Mouse (Mus musculus) gastrocnemius, adult 2 months (tissue): ENCODE results near the gene Ints11. TPM values are rescaled to one million over a fixed set of nuclear protein-coding genes. Genes with fewer than 3 reads are reported as not detected.

Experiments used
- DNase-seq: peaks from one replicate; pipeline ENCODE4 v3.0.0; 2022
- H3K27ac ChIP-seq: fragments of 200-600 bp; 2 replicates; pipeline ENCODE4 v1.8.1; 2022; ENCODE audit warnings: mild to moderate bottlenecking
- H3K4me3 ChIP-seq: fragments of 200-600 bp; 2 replicates; pipeline ENCODE4 v1.8.1; 2022; ENCODE audit warnings: mild to moderate bottlenecking, moderate library complexity
- CTCF ChIP-seq: fragments of 200-600 bp; IDR thresholded peaks from 2 replicates; pipeline ENCODE4 v1.8.1; 2022; ENCODE audit warnings: antibody characterized with exemption, mild to moderate bottlenecking, moderate library complexity
- intact Hi-C: fragments of 180-260 bp; cut with DNase I; formaldehyde crosslinking; loops from one replicate; pipeline ENCODE4 v1.15.1; 2025
- total RNA-seq, 2 experiments: library from RNA; stranded (reverse); gene quantifications; 2 replicates each; pipeline ENCODE4 v1.2.3; 2021

Gene Ints11
- total RNA-seq, 2 experiments from 2014 or later = 14.9 to 17.3 TPM

DNA sequence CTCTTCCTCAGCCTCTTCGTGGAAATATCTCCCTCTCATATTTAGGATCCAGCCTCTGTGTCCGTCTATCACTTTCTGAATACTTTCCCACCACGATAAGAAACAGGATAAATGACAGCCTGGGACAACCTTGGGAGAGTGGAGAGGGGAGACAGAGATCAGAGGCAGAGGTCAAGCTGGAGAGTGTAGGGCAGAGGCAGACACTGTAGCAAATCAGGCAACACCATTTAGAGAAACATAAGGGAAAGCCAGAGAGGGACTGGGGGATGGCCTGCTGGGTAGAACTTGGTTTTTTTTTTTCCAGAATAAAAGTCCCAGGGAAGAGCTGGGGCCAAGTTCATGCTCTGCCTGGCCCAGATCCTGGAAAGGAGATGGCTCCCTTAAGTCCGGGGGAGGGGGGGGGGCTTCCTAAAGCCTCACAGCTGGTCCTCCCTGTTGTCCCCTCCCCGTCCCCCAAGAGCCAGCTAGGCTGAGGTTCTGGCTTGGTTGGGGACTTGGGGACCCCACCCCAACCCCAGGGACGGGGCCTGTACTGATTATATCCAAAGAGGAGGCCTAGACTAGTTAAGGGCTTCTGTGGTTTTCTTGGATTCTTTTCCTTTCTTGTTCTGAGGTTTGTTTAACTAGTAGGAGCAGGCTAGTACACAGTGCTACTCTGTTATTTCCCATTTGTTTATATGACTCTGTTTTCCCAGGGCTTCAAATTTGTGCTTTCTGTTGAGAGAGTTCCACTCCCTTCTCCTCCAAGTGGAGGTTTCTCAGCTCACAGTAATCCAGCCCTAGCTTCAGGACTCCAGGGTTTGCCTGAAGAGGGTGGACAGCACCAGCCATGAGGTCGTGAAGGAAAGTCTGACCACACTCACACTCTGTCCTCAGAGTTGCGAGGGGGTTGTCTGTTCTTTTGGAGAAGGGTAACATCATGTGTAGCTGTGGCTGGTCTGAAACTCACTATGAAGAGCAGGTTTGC is 30.9 kb upstream of the Ints11 start:
- TF ChIP-seq CTCF = no peak

DNA sequence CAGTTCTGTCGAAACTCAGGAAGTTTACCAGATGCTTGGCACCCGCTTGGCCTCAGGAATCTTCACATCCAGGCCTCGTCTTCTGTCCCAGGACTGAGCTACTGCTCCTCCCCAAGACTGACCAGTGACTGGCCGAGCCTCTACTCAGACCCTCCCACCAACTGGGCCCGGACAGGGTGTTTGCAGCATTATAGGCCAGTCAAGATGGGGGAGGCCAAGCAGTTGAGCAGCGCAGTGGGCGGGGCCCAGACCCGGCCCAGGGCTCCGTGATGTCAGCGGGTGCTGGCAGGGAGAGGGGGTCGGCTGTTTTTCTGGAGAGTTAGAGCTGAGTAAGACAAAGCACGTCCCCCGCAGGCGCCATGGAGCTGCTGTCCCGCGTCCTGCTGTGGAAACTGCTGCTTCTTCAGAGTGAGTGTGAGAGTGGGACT is 29.8 kb upstream of the Ints11 start, which contains the start of gene Mxra8:
Gene Mxra8 (plus strand): TSS at position 198 of the 428 bp plus-strand sequence.
- intact Hi-C loops = loop anchor here (10.0 kb wide), 1 partner anchor 105 kb away; the partner anchor contains the start of gene Ube2j2
- DNase-seq = peak; percentile 94
- H3K27ac ChIP-seq = peak within 1 kb of the TSS; percentile 96
- peak within 1 kb of the TSS; percentile 68 for H3K4me3 ChIP-seq
- TF ChIP-seq CTCF = no peak

More for the DNA sequence above, 30.9 kb upstream of the Ints11 start:
- DNase-seq = peak; percentile 80
- peak overlapping the region; percentile 96 for H3K27ac ChIP-seq
- intact Hi-C loops = loop anchor here (10.0 kb wide), 1 partner anchor 106 kb away; the partner anchor contains the start of gene Ube2j2
- H3K4me3 ChIP-seq = peak overlapping the region; percentile 68

DNA sequence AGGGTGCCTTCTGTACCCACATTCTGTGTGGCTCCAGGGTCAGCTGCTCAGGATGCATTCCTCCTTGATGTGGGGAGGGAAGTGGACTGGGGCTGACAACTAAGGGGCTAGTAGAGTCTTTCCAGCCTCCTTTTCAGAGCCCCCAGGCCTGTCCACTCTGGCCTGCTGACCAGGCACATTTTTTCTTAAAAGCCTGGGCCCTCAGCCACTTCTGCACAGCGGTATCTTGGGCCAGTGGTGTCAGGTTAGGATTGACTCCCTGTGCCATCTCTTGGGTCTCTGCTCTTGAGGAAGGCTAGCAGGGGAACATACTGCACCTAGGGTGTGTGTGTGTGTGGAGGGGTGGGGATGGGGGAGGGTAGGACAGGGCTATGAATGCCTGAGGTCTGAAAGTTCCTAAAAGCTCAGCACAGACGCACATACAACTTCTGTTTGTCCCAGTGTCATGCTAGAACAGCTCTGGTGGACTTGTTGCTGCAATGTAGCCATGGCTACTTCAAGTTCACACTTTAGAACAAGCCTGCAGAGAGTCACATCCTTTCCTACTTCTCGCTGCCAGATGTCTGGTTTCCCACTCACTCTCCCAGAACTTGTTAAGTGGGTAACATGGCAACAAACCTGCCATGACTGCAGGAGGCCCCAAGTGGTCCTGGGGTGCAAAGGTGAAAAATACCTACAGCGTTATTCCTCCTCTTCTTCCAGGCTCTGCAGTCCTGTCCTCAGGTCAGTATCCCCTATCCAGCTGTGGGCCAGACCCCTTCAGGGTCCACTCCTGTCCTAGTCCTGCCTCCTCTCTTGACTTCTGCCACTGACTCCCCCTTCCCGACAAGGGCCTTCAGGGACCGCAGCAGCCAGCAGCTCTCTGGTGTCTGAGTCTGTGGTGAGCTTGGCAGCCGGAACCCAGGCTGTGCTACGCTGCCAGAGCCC is 29.0 kb upstream of the Ints11 start:
- peak overlapping the region; percentile 96 for H3K27ac ChIP-seq
- H3K4me3 ChIP-seq = peak overlapping the region; percentile 68
- no peak for TF ChIP-seq CTCF
- intact Hi-C loops = no loop called here
- peak; percentile 74 for DNase-seq

DNA sequence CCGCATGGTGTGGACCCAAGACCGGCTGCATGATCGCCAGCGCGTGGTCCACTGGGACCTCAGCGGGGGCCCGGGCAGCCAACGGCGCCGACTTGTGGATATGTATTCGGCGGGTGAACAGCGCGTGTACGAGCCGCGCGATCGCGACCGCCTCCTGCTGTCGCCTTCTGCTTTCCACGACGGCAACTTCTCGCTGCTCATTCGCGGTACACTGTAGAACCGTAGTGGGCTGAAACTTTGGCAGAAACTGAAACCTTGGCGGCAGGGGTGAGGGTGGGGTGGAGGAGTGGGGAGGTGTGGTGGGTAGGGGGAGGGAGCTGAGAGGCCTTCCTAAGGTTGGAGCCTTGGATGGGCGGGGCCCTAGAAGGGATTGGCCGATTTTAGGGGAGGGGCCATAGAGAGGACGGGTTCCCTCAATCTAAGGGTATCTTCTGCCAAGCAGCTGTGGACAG is 28.3 kb upstream of the Ints11 start:
- Histone ChIP-seq H3K4me3 (peak overlapping the region; percentile 68), H3K27ac (peak overlapping the region; percentile 96)
- TF ChIP-seq CTCF = peak; percentile 50
- intact Hi-C loops = no loop called here
- peak; percentile 79 for DNase-seq

DNA sequence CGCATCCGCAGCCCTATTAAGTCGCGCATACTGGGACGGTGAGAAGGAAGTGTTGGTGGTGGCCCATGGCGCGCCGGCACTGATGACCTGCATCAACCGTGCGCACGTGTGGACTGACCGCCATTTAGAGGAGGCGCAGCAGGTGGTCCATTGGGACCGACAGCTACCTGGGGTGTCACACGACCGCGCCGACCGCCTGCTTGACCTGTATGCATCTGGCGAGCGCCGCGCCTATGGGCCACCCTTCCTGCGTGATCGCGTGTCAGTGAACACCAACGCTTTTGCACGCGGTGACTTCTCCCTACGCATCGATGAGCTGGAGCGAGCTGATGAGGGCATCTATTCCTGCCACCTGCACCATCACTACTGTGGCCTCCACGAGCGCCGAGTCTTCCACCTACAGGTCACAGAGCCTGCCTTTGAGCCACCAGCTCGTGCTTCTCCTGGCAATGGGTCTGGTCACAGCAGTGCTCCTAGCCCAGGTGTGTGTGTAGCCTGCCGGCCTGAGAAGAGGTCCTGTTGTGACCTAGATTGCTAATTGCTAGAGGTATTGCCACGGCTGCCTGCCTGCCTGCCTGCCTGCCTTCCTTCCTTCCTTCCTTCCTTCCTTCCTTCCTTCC is 27.6 kb upstream of the Ints11 start:
- Histone ChIP-seq H3K4me3 (peak overlapping the region; percentile 68), H3K27ac (peak overlapping the region; percentile 96)
- DNase-seq = peak; percentile 24
- intact Hi-C loops = no loop called here
- no peak for TF ChIP-seq CTCF

DNA sequence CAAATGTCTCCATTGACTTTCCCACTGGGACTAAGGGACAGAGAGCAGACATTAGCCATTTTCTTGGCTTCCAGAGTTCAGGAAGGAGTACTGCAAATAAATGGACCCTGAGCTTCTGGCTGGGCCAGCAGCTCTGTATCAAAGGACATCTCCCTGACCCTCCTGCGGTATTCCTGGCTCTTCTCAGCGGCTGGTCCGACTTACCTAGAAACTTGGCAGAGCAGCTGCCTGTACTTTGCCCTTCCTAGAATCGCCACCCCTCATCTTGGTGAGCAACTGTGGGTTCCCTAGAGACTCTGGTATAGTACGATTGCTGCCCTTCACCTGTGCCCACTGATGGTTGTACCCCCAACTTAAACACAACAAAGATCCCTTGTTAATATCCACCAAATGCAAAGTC is 26.1 kb upstream of the Ints11 start:
- intact Hi-C loops = no loop called here
- Histone ChIP-seq H3K4me3 (no peak overlapping the region), H3K27ac (no peak overlapping the region)
- TF ChIP-seq CTCF = no peak
- no peak for DNase-seq

DNA sequence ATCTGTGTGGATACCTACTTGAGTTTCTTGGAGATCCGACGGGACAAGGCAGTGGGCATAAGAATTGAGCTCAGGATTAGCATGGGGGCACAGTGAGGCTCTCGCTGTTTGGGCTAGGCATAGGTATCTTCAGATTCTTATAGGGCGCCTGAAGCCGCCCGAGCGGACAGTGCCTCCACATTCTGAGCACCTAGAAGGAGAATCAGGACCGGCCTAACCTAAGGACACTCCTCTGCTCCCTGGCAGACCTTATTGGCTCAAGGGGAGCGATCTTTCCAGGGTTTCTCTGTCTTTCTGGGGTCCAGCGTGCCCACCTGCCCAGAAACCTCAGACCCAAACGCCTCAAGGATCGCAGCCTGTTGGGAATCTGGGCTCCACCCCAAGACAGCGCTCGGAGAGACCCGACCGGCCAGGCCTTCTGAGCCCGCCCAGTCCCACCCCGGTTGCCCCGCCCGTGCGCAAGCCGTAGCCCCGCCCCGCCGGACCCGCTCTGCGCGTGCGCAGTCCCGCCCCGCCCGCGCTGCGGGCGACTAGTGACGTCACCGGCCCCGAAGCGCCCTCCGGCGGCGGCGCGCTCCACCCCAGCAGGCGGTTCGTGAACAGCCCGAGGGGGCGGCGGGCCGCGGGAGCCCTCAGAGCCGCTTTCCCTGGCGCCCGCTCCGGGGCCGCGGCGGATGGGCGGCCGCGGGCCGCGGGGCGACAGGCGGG is 22.3 kb upstream of the Ints11 start, which contains the start of gene Dvl1:
Gene Dvl1 (plus strand): TSS at position 532 of the 708 bp plus-strand sequence.
- Histone ChIP-seq H3K4me3 (peak within 1 kb of the TSS; percentile 94), H3K27ac (peak within 1 kb of the TSS; percentile 98)
- peak; percentile 64 for TF ChIP-seq CTCF
- DNase-seq = peak; percentile 97
- intact Hi-C loops = loop anchor here (2.0 kb wide), 2 partner anchors 14 to 46 kb away; no protein-coding TSS in a partner anchor

DNA sequence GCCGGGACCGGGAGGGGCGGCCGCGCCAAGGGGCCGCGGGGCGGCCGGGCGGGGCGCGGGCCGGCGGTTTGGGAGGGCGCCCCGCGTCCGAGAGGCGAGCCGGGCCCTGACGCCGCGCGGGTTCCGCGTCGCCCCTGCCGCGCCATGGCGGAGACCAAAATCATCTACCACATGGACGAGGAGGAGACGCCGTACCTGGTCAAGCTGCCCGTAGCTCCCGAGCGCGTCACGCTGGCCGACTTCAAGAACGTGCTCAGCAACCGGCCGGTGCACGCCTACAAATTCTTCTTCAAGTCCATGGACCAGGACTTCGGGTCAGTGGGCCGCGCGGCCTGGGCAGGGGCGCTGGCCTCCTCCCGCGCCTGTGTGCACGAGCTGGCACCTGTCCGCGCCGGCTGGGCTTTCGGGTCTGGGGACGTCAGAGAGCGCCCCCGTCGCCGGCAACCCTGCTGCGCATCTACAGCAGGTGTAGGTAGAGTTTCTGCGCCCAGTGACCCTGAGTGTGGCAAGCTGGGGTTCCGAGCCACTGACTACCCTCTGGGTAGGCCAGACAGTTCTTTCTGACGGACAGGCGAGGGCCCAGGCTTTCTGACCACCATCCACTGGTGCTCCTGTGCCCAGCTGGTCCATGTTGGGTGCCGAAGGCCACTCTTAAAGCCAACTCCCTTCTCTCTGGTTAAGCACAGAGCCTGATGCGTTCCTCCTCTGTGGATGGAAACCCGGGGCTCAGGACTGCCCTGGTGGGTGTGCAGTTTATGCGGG is 21.6 kb upstream of the Ints11 start:
- DNase-seq = peak; percentile 80

DNA sequence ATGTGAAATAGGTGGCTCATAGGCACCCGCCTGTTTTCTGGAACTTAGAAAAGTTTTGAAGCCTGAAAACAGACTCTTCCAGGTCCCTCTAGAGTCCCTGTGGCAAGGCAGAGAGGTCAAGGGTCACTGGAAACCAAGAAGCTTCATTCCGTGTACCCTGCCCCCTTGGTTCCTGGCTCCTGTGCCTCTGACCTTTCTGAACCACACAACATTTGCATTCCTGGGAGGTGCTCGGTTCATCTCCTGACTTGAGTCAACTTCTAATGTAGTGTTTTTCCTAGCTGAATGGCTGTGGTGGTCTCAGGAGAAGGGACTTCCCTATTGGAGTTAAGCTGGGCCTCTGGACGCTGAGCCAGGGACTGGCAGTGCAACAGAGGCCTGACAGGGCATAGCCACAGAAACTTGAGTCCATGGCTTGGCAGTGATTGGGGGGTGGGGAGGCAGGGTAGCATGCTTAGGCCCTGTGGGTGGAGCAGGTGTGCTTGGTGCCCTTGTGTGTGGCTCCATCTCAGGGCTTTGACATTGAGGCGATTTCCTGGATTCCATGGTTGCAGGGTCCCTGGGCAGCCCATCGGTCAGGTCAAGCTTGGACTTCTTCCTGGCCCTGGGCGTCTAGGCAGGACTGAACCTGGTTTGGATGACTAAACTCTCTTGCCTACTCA is 20.8 kb upstream of the Ints11 start:
- H3K4me3 ChIP-seq = peak overlapping the region; percentile 94
- peak overlapping the region; percentile 98 for H3K27ac ChIP-seq
- no peak for TF ChIP-seq CTCF
- peak; percentile 89 for DNase-seq
- intact Hi-C loops = no loop called here

More for the DNA sequence above, 21.6 kb upstream of the Ints11 start:
- H3K27ac ChIP-seq = peak overlapping the region; percentile 98
- H3K4me3 ChIP-seq = peak overlapping the region; percentile 94
- intact Hi-C loops = loop anchor here (2.0 kb wide), 2 partner anchors 15 to 45 kb away; no protein-coding TSS in a partner anchor
- peak; percentile 3; the same call in 1 of the 2 replicates for TF ChIP-seq CTCF

DNA sequence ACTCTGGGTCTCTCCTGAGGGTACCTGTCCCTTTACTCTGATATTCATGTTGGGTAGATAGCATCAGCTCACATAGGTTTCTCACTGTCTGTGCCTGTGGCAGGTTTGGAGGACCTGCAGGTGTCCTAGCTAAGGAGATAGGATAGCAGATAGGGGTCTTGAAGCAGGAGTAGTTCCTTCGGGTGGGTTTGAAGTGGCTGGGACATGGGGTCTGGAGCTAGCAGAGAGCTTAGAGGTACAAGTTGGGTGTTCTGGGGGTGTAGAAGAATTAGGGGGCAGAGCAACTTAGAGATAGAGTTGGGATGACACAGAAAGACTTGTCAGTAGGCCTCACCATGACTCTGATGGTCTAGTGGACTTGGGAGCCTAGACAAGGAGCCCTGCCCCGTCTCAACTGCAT is 20.0 kb upstream of the Ints11 start:
- DNase-seq = peak; percentile 11
- TF ChIP-seq CTCF = no peak
- Histone ChIP-seq H3K27ac (peak overlapping the region; percentile 98), H3K4me3 (peak overlapping the region; percentile 94)
- intact Hi-C loops = no loop called here
